Mouse (Mus musculus) left cerebral cortex, postnatal 10 days (tissue): ENCODE data around the gene Clspn. TPM values are rescaled to one million over a fixed set of nuclear protein-coding genes. Genes with fewer than 3 reads are reported as not detected.
A peak's percentile ranks its signal among the peaks of the same experiment; 100 is the strongest.
"Not testable (repeated sequence)": the region's sequence is repeated elsewhere in the genome, so short reads cannot be mapped to it uniquely, and the experiment has no call there.

Experiments used
- DNase-seq, 2 experiments: peaks; one replicate each; pipeline ENCODE4 v3.0.0; 2021 to 2022; ENCODE audit warnings: low spot score in 2 of 2, mixed read lengths in 1 of 2; ENCODE audit errors: extremely low spot score in 1 of 2
- intact Hi-C: fragments of 180-260 bp; cut with DNase I; formaldehyde crosslinking; loops from one replicate; pipeline ENCODE4 v1.15.1; 2025
- total RNA-seq, 2 experiments: library from RNA; stranded (reverse); gene quantifications; 2 replicates each; pipeline ENCODE4 v1.2.3; 2021

The Clspn gene
- total RNA-seq, result 1 to 10 TPM; 1.1 to 2.5 TPM

- DNase-seq, result peak; percentile 77 to 92
- intact Hi-C loops, result loop anchor here (2.0 to 10.0 kb wide), 4 partner anchors 186 to 768 kb away; partner anchors contain the start of gene Smim12
Measured at GRCm38 (mm10) chr4:126556809-126557711, at the start of gene Clspn. TSS of gene Clspn (plus strand) at chr4:126556935.

- intact Hi-C loops, result no loop called here
Measured at GRCm38 (mm10) chr4:126508110-126508899, 48.4 kb upstream of the Clspn start.

GRCm38 (mm10) chr4:126509072-126509471 is 47.7 kb upstream of the Clspn start:
- DNase-seq, result no peak
- intact Hi-C loops, result no loop called here

More at GRCm38 (mm10) chr4:126508110-126508899, 48.4 kb upstream of the Clspn start:
- DNase-seq, result no peak

- intact Hi-C loops, result no loop called here
- no peak for DNase-seq
Measured at GRCm38 (mm10) chr4:126511013-126511412, 45.7 kb upstream of the Clspn start.

GRCm38 (mm10) chr4:126512308-126513066 is 44.2 kb upstream of the Clspn start:
- intact Hi-C loops, result no loop called here
- DNase-seq, result no peak

- intact Hi-C loops, result no loop called here
- no peak for DNase-seq
Measured at GRCm38 (mm10) chr4:126526164-126526563, 30.6 kb upstream of the Clspn start.

GRCm38 (mm10) chr4:126526828-126527227 is 29.9 kb upstream of the Clspn start:
- intact Hi-C loops, result no loop called here
- no peak for DNase-seq

- intact Hi-C loops, result no loop called here
- no peak for DNase-seq
Measured at GRCm38 (mm10) chr4:126532292-126532691, 24.4 kb upstream of the Clspn start.

GRCm38 (mm10) chr4:126532827-126533728 is 23.7 kb upstream of the Clspn start, which contains the start of gene Ago4:
TSS of gene Ago4 (minus strand) at chr4:126533472.
- intact Hi-C loops, result no loop called here
- peak in 1 of 2 experiments; percentile 86 for DNase-seq

GRCm38 (mm10) chr4:126533729-126534070 is 23.0 kb upstream of the Clspn start:
- intact Hi-C loops, result no loop called here
- no peak for DNase-seq

GRCm38 (mm10) chr4:126535631-126536030 is 21.1 kb upstream of the Clspn start:
- DNase-seq, result not testable (repeated sequence)

GRCm38 (mm10) chr4:126536865-126537264 is 19.9 kb upstream of the Clspn start:
- no peak for DNase-seq
- intact Hi-C loops, result no loop called here

More at GRCm38 (mm10) chr4:126535631-126536030, 21.1 kb upstream of the Clspn start:
- intact Hi-C loops, result not testable (repeated sequence)

- intact Hi-C loops, result no loop called here
Measured at GRCm38 (mm10) chr4:126540487-126541071, 16.2 kb upstream of the Clspn start.

GRCm38 (mm10) chr4:126542838-126543237 is 13.9 kb upstream of the Clspn start:
- DNase-seq, result no peak
- intact Hi-C loops, result no loop called here

More at GRCm38 (mm10) chr4:126540487-126541071, 16.2 kb upstream of the Clspn start:
- DNase-seq, result no peak

- intact Hi-C loops, result no loop called here
- no peak for DNase-seq
Measured at GRCm38 (mm10) chr4:126545016-126545415, 11.7 kb upstream of the Clspn start.

- no peak for DNase-seq
- intact Hi-C loops, result no loop called here
Measured at GRCm38 (mm10) chr4:126545703-126546102, 11.0 kb upstream of the Clspn start.

GRCm38 (mm10) chr4:126546183-126546582 is 10.6 kb upstream of the Clspn start:
- intact Hi-C loops, result no loop called here
- DNase-seq, result no peak
